Comparison of ENCODE assay signal across 9 mouse cellular contexts in the genomic region with DNA sequence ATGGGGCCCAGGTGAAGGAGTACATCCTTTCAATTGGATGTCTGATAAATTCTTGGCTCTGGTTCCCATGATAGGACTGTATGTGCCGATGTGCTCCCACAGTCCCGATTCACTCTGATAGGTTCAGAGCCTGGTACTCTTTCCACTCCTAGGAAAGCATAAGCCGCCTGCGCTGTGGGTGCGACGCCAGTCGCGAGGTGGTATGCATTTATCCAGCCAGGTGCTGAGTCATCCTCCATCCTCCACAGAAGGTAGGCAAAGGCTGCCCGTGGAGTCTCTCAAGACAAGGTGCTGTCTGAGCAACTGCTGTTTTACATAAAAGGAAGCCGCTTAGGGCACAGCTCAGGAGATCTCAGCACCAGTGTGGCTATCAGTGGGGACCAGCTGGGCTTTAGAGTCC.
"Had no signal": no experiment of that assay in that cellular context is flagged by ENCODE, and none has a peak within 500 bp of the region (broad histone marks: within the 10 kb centered on the region; RNA-seq: fewer than 3 reads in every experiment).

No protein-coding gene starts in this region.

- H3K4me1 ChIP-seq: limb, embryonic 13.5 days; neural tube, embryonic 12.5 days had no signal

- H3K27me3 ChIP-seq: limb, embryonic 13.5 days; neural tube, embryonic 12.5 days had no signal

- H3K27ac ChIP-seq: limb, embryonic 13.5 days; liver, embryonic 14.5 days; neural tube, embryonic 12.5 days had no signal

- H3K4me3 ChIP-seq: limb, embryonic 13.5 days; neural tube, embryonic 12.5 days had no signal

- DNase-seq: kidney, adult 8-10 months; kidney, postnatal 25 days; lung, adult 18-20 months; lung, postnatal 36 days; midbrain, embryonic 14.5 days; thymus, postnatal 4 days had no signal

- H3K4me2 ChIP-seq: limb, embryonic 13.5 days; neural tube, embryonic 12.5 days had no signal

- H3K36me3 ChIP-seq: limb, embryonic 13.5 days; neural tube, embryonic 12.5 days had no signal

- H3K9ac ChIP-seq: limb, embryonic 13.5 days; liver, embryonic 14.5 days; neural tube, embryonic 12.5 days had no signal

- H3K9me3 ChIP-seq: limb, embryonic 13.5 days; neural tube, embryonic 12.5 days had no signal
